In the genomic region with DNA sequence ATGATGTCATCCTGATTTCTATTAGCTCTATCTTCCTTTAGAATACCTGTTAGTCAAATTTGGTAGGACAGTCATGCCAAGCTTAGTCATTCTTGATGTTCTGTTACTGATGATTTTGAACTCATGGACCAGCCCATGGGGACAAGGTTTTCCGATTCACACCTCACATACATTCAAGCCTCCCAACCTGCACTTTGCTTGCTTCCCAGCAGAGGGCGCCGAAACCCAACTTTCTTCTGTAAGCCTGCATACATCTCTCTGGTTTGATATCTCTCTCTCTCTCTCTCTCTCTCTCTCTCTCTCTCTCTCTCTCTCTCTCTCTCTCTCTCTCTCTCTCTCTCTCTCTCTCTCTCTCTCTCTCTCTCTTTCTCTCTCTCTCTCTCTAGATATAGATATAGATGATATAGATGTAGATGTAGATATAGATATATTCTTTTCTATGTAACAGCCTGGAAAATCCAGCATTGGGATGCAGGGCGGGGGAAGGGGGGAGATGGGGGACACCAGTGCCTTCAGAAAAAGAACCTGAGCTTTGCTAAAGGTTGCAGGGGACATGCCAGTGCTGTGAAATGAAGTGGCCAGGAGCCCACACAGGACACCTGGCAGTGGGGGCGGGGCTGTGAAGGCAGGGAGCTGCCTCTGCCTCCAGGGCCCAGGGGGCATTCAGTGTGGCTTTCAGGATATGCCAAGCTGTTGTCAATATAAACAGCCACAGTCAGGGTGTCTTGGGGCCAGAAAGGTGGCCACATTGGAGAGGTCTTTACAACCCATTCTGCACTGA, we compare ENCODE assay signal across 8 mouse cellular contexts. TPM values are rescaled to one million over a fixed set of nuclear protein-coding genes. Genes with fewer than 3 reads are reported as not detected.
A peak's percentile ranks its signal among the peaks of the same experiment; 100 is the strongest.
DNase-seq lines count a peak whose midpoint lies in the region; ATAC-seq and TF ChIP-seq lines count a peak whose summit lies in the region.

No protein-coding gene starts in this region.

- H3K36me3 ChIP-seq in heart, adult 2 months (ENCODE audit: control insufficient read depth, insufficient read depth, low read length) = no peaks in the 10 kb centered on the region
- H3K36me3 ChIP-seq in heart, embryonic 12.5 days = no peaks in the 10 kb centered on the region
- no peaks in the 10 kb centered on the region for H3K36me3 ChIP-seq in hindbrain, embryonic 16.5 days (ENCODE audit: control insufficient read depth, insufficient read depth, low read length)

- no peaks in the 10 kb centered on the region for H3K79me2 ChIP-seq in heart, adult 2 months (replicated peaks; ENCODE audit: control insufficient read depth, insufficient read depth, low read length)

- no peak overlapping the region for H3K9ac ChIP-seq in heart, adult 2 months (ENCODE audit: low read depth, low read length)
- H3K9ac ChIP-seq in heart, embryonic 12.5 days = no peak overlapping the region
- no peak overlapping the region for H3K9ac ChIP-seq in hindbrain, embryonic 16.5 days (ENCODE audit: low read depth, low read length)

- intact Hi-C loops in heart, adult 2 months (cut with DNase I) = loop anchor here (1.0 to 10.0 kb wide), 4 partner anchors 35 to 423 kb away; no protein-coding TSS in a partner anchor

- H3K9me3 ChIP-seq in heart, embryonic 12.5 days (replicated peaks) = no peaks in the 10 kb centered on the region
- no peaks in the 10 kb centered on the region for H3K9me3 ChIP-seq in hindbrain, embryonic 16.5 days (ENCODE audit: control insufficient read depth, low read length)

- no peak for ATAC-seq in heart, embryonic 12.5 days (ENCODE audit: insufficient number of reproducible peaks, low FRiP score)
- ATAC-seq in hindbrain, embryonic 16.5 days = peak; percentile 71; the same call in 1 of the 2 replicates

- TF ChIP-seq POLR2A in heart, adult 2 months (IDR thresholded peaks at IDR 0.05; ENCODE audit: insufficient read depth, low read depth, low read length) = no peak

- WGBS in heart, adult 2 months = 38% methylated on average over 5 of the region's 5 CpGs
- 36% methylated on average over 5 of the region's 5 CpGs for WGBS in heart, embryonic 12.5 days
- 34% methylated on average over 5 of the region's 5 CpGs for WGBS in hindbrain, embryonic 16.5 days

- H3K4me1 ChIP-seq in heart, adult 2 months (ENCODE audit: control insufficient read depth, insufficient read depth, low read length) = no peaks in the 10 kb centered on the region
- H3K4me1 ChIP-seq in heart, embryonic 12.5 days (replicated peaks) = no peaks in the 10 kb centered on the region
- no peaks in the 10 kb centered on the region for H3K4me1 ChIP-seq in hindbrain, embryonic 16.5 days (ENCODE audit: control insufficient read depth, insufficient read depth, low read depth, low read length)

- DNase-seq in heart, adult 2 months = peak; percentile 50 to 78
- DNase-seq in adrenal gland, postnatal 14 days = peak; percentile 70
- DNase-seq in embryo, embryonic 9.5 days (ENCODE audit: extremely low spot score) = peak; percentile 57
- peak; percentile 74 to 90 for DNase-seq in layer of hippocampus, postnatal 25 days (ENCODE audit: extremely low spot score in 1 of 2, low spot score in 1 of 2)
- DNase-seq in mesoderm, embryonic 11.5 days (ENCODE audit: low read depth, low spot score) = peak; percentile 69
- DNase-seq in right cerebral cortex, postnatal 36 days (ENCODE audit: low spot score in 2 of 2) = peak; percentile 66 to 79

- no peaks in the 10 kb centered on the region for H3K27me3 ChIP-seq in heart, adult 2 months (ENCODE audit: control insufficient read depth, insufficient read depth, low read length)
- peaks cover 66% of the 10 kb centered on the region for H3K27me3 ChIP-seq in heart, embryonic 12.5 days (replicated peaks)
- no peaks in the 10 kb centered on the region for H3K27me3 ChIP-seq in hindbrain, embryonic 16.5 days (replicated peaks; ENCODE audit: control insufficient read depth, insufficient read depth, low read length)

- no peak overlapping the region for H3K4me2 ChIP-seq in heart, embryonic 12.5 days
- H3K4me2 ChIP-seq in hindbrain, embryonic 16.5 days (ENCODE audit: low read length) = no peak overlapping the region

- TF ChIP-seq CTCF in heart, adult 2 months (IDR thresholded peaks at IDR 0.05) = peak; percentile 76

- no peak overlapping the region for H3K27ac ChIP-seq in heart, adult 2 months
- no peak overlapping the region for H3K27ac ChIP-seq in heart, embryonic 12.5 days (ENCODE audit: poor library complexity, severe bottlenecking)
- H3K27ac ChIP-seq in hindbrain, embryonic 16.5 days (ENCODE audit: low read depth, low read length) = no peak overlapping the region

- 0 out of 2 replicates have a peak, but pooled peaks have one; percentile 46 for TF ChIP-seq EP300 in heart, adult 2 months (IDR thresholded peaks at IDR 0.05; ENCODE audit: insufficient read depth, low read depth, low read length)

- no peak overlapping the region for H3K4me3 ChIP-seq in heart, adult 2 months
- H3K4me3 ChIP-seq in heart, embryonic 12.5 days = no peak overlapping the region
- no peak overlapping the region for H3K4me3 ChIP-seq in hindbrain, embryonic 16.5 days (ENCODE audit: low read length)

RNA-seq across cellular contexts. Expression of a gene that starts 5.7 kb away (rescaled TPM):
- total RNA-seq in heart, adult 2 months (2021) = not detected
- polyA plus RNA-seq in heart, adult 2 months (2012; rRNA removed) = not detected in 2 replicates
- polyA plus RNA-seq in heart, embryonic 12.5 days (2016; fragmentation: Nextera tagmentation; extraction: Ambion mirVana) = not detected in 2 replicates
- total RNA-seq in adrenal gland, postnatal 14 days (2021) = 0.98 and 14.5 TPM in 2 replicates
- polyA plus RNA-seq in hindbrain, embryonic 16.5 days (2015; fragmentation: Nextera tagmentation; extraction: Ambion mirVana) = not detected in 2 replicates
- total RNA-seq in layer of hippocampus, postnatal 25 days (2021) = not detected

RNA-seq across cellular contexts. Expression of a gene that starts 18.1 kb away (rescaled TPM):
- total RNA-seq in heart, adult 2 months (2021) = not detected
- 0.62 TPM in 1 of 2 replicates, not detected in the other for polyA plus RNA-seq in heart, adult 2 months (2012; rRNA removed)
- polyA plus RNA-seq in heart, embryonic 12.5 days (2016; fragmentation: Nextera tagmentation; extraction: Ambion mirVana) = 0.17 and 0.28 TPM in 2 replicates
- 0.22 TPM in 1 of 2 replicates, not detected in the other for total RNA-seq in adrenal gland, postnatal 14 days (2021)
- polyA plus RNA-seq in hindbrain, embryonic 16.5 days (2015; fragmentation: Nextera tagmentation; extraction: Ambion mirVana) = 0.09 and 0.27 TPM in 2 replicates
- under 1 TPM; 0.17 to 0.23 TPM for total RNA-seq in layer of hippocampus, postnatal 25 days (2021)

RNA-seq across cellular contexts. Expression of a gene that starts 36.7 kb away (rescaled TPM):
- under 1 TPM in 1 of 2 experiments, not detected in 1; 0.27 TPM for total RNA-seq in heart, adult 2 months (2021)
- polyA plus RNA-seq in heart, adult 2 months (2012; rRNA removed) = 0.23 and 0.35 TPM in 2 replicates
- 0.17 and 0.32 TPM in 2 replicates for polyA plus RNA-seq in heart, embryonic 12.5 days (2016; fragmentation: Nextera tagmentation; extraction: Ambion mirVana)
- 11.5 and 101 TPM in 2 replicates for total RNA-seq in adrenal gland, postnatal 14 days (2021)
- not detected in 2 replicates for polyA plus RNA-seq in hindbrain, embryonic 16.5 days (2015; fragmentation: Nextera tagmentation; extraction: Ambion mirVana)
- total RNA-seq in layer of hippocampus, postnatal 25 days (2021) = not detected

RNA-seq across cellular contexts. Expression of a gene that starts 48.8 kb away (rescaled TPM):
- total RNA-seq in heart, adult 2 months (2021) = not detected
- not detected in 2 replicates for polyA plus RNA-seq in heart, adult 2 months (2012; rRNA removed)
- polyA plus RNA-seq in heart, embryonic 12.5 days (2016; fragmentation: Nextera tagmentation; extraction: Ambion mirVana) = not detected in 2 replicates
- total RNA-seq in adrenal gland, postnatal 14 days (2021) = 0.11 and 0.48 TPM in 2 replicates
- not detected in 2 replicates for polyA plus RNA-seq in hindbrain, embryonic 16.5 days (2015; fragmentation: Nextera tagmentation; extraction: Ambion mirVana)
- total RNA-seq in layer of hippocampus, postnatal 25 days (2021) = not detected
